8 mouse cellular contexts compared by ENCODE assay signal in the genomic region with DNA sequence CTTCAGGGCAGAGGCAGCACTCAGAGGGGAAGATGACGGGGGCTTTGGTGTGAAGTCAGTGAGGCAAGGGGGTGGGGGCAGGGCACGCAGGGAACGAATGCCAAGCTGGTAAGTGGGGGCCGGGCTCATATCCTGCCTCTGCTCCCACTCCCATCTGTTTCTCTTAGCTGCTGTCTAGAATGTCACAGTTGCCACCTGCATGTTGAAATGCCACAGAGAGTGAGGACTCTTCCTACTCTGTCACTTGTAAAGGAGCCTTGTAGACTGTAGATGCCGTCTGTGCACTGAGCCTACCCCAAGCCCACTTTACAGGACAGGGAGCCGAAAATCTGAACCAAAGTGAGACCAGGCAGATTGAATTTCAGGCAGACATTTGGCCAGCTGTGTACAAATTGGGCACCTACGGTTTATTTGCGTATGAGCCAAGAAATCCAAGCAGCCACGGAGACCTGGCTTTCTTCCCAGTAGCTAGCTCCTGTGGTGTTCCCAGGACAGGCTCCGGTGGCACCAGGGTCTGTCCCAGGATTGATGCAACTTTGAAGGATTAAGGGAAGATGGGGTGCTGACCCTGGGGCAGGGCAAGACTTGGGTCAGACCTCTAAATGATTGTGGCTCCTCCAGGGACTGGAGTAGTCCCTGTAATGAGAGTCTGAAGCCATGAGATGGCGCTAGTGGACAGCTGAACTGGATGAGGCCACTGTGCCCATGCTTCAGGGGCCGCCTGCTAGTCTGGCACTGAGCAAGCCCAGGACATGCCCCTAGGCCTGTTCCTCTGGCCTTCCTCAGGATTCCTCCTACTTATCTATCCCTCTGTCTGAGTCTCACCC. TPM values are rescaled to one million over a fixed set of nuclear protein-coding genes. Genes with fewer than 3 reads are reported as not detected.
DNase-seq lines count a peak whose midpoint lies in the region; ATAC-seq and TF ChIP-seq lines count a peak whose summit lies in the region.

No protein-coding gene starts in this region.

- DNase-seq in 416B (ENCODE audit: low read depth) (peak; percentile 87), MN1 (ENCODE audit: low spot score) (peak; percentile 83)
- DNase-seq in cerebellum, postnatal 25 days = peak; percentile 62 to 72
- DNase-seq in gastrocnemius, adult 2 months = peak; percentile 79

- H3K9ac ChIP-seq in kidney, embryonic 16.5 days (replicated peaks; ENCODE audit: low read length) = no peak overlapping the region
- no peak overlapping the region for H3K9ac ChIP-seq in liver, embryonic 12.5 days
- no peak overlapping the region for H3K9ac ChIP-seq in neural tube, embryonic 13.5 days

- H3K27me3 ChIP-seq in kidney, embryonic 16.5 days (ENCODE audit: insufficient read depth, low read length) = no peaks in the 10 kb centered on the region
- peaks cover 12% of the 10 kb centered on the region; the same call in 1 of the 2 replicates for H3K27me3 ChIP-seq in liver, embryonic 12.5 days (replicated peaks)
- no peaks in the 10 kb centered on the region for H3K27me3 ChIP-seq in neural tube, embryonic 13.5 days

- ATAC-seq in kidney, embryonic 16.5 days (ENCODE audit: low FRiP score, low TSS enrichment) = peak; percentile 57; the same call in 1 of the 2 replicates
- ATAC-seq in liver, embryonic 12.5 days = peak; percentile 56; the same call in 1 of the 2 replicates
- peak; percentile 68; the same call in 1 of the 2 replicates for ATAC-seq in neural tube, embryonic 13.5 days (ENCODE audit: low read depth)
- ATAC-seq in erythroid progenitor cell, adult 5-6 weeks (replicated peaks; ENCODE audit: low FRiP score, poor library complexity, severe bottlenecking) = no peak

- 23% methylated on average over 12 of the region's 12 CpGs for WGBS in kidney, embryonic 16.5 days
- 47% methylated on average over 12 of the region's 12 CpGs for WGBS in liver, embryonic 12.5 days (ENCODE audit: insufficient replicate concordance)
- WGBS in neural tube, embryonic 13.5 days = 42% methylated on average over 12 of the region's 12 CpGs

- intact Hi-C loops in gastrocnemius, adult 2 months (cut with DNase I) = loop anchor here (1.0 to 5.0 kb wide), 4 partner anchors 22 to 108 kb away; no protein-coding TSS in a partner anchor

- peaks cover 17% of the 10 kb centered on the region for H3K4me1 ChIP-seq in kidney, embryonic 16.5 days (ENCODE audit: insufficient read depth, low read length)
- H3K4me1 ChIP-seq in liver, embryonic 12.5 days = peaks cover 3% of the 10 kb centered on the region; the same call in 1 of the 2 replicates
- peaks cover 20% of the 10 kb centered on the region for H3K4me1 ChIP-seq in neural tube, embryonic 13.5 days (replicated peaks)

- H3K36me3 ChIP-seq in kidney, embryonic 16.5 days (ENCODE audit: insufficient read depth, low read length) = no peaks in the 10 kb centered on the region
- H3K36me3 ChIP-seq in liver, embryonic 12.5 days = no peaks in the 10 kb centered on the region
- H3K36me3 ChIP-seq in neural tube, embryonic 13.5 days = no peaks in the 10 kb centered on the region

- peak; percentile 87 for TF ChIP-seq CTCF in gastrocnemius, adult 2 months (IDR thresholded peaks at IDR 0.05)

- no peak overlapping the region for H3K4me2 ChIP-seq in kidney, embryonic 16.5 days (replicated peaks; ENCODE audit: low read depth, low read length)
- H3K4me2 ChIP-seq in liver, embryonic 12.5 days = no peak overlapping the region
- no peak overlapping the region; the same call in 1 of the 2 replicates for H3K4me2 ChIP-seq in neural tube, embryonic 13.5 days

- H3K4me3 ChIP-seq in gastrocnemius, adult 2 months = peak overlapping the region; percentile 47
- no peak overlapping the region for H3K4me3 ChIP-seq in kidney, embryonic 16.5 days (ENCODE audit: low read length)
- H3K4me3 ChIP-seq in liver, embryonic 12.5 days = no peak overlapping the region
- H3K4me3 ChIP-seq in neural tube, embryonic 13.5 days = no peak overlapping the region

- H3K9me3 ChIP-seq in kidney, embryonic 16.5 days (ENCODE audit: low read length) = no peaks in the 10 kb centered on the region
- H3K9me3 ChIP-seq in liver, embryonic 12.5 days (replicated peaks) = no peaks in the 10 kb centered on the region
- no peaks in the 10 kb centered on the region for H3K9me3 ChIP-seq in neural tube, embryonic 13.5 days

- peak overlapping the region; percentile 40 for H3K27ac ChIP-seq in gastrocnemius, adult 2 months
- H3K27ac ChIP-seq in kidney, embryonic 16.5 days (ENCODE audit: low read length) = no peak overlapping the region
- no peak overlapping the region for H3K27ac ChIP-seq in liver, embryonic 12.5 days
- peak overlapping the region; percentile 28 for H3K27ac ChIP-seq in neural tube, embryonic 13.5 days (replicated peaks)

RNA-seq across cellular contexts. Expression of a gene that starts 11.1 kb away (rescaled TPM):
- total RNA-seq in gastrocnemius, adult 2 months (2021) = 10 to 100 TPM; 20.9 to 33.3 TPM
- 10.7 and 10.8 TPM in 2 replicates for polyA plus RNA-seq in kidney, embryonic 16.5 days (2015; fragmentation: Nextera tagmentation; extraction: Ambion mirVana)
- 1.7 and 2.2 TPM in 2 replicates for polyA plus RNA-seq in liver, embryonic 12.5 days (2016; fragmentation: Nextera tagmentation; extraction: Ambion mirVana)
- polyA plus RNA-seq in neural tube, embryonic 13.5 days (2015; fragmentation: Nextera tagmentation; extraction: Ambion mirVana) = 6.7 and 7.0 TPM in 2 replicates
- total RNA-seq in erythroid progenitor cell, adult 5-6 weeks (2015; ENCODE audit: low replicate concordance) = 0.42 TPM in 1 of 2 replicates, not detected in the other
- 0.08 TPM in 1 of 2 replicates, not detected in the other for total RNA-seq in erythroid progenitor cell, adult 5-6 weeks (2017; ENCODE audit: low replicate concordance)

RNA-seq across cellular contexts. Expression of a gene that starts 31.4 kb away (rescaled TPM):
- total RNA-seq in gastrocnemius, adult 2 months (2021) = 1 to 10 TPM in 1 of 2 experiments, under 1 TPM in 1; 0.82 to 1.4 TPM
- polyA plus RNA-seq in kidney, embryonic 16.5 days (2015; fragmentation: Nextera tagmentation; extraction: Ambion mirVana) = 4.8 and 5.2 TPM in 2 replicates
- polyA plus RNA-seq in liver, embryonic 12.5 days (2016; fragmentation: Nextera tagmentation; extraction: Ambion mirVana) = 3.4 and 3.6 TPM in 2 replicates
- 3.6 and 3.9 TPM in 2 replicates for polyA plus RNA-seq in neural tube, embryonic 13.5 days (2015; fragmentation: Nextera tagmentation; extraction: Ambion mirVana)
- 2.9 and 5.0 TPM in 2 replicates for total RNA-seq in erythroid progenitor cell, adult 5-6 weeks (2015; ENCODE audit: low replicate concordance)
- total RNA-seq in erythroid progenitor cell, adult 5-6 weeks (2017; ENCODE audit: low replicate concordance) = 0.64 and 1.7 TPM in 2 replicates

Comparison
In these comparisons a context has a peak if more than half of its experiments do, and no peak if none do; other contexts are left out.
1. H3K27ac ChIP-seq: peak in gastrocnemius, adult 2 months (single experiment) and neural tube, embryonic 13.5 days (single experiment); none in kidney, embryonic 16.5 days (single experiment) and liver, embryonic 12.5 days (single experiment).
2. Peak in every context shown above with its lines, with median percentiles within 50 percentile points of each other: DNase-seq.